In the genomic region with DNA sequence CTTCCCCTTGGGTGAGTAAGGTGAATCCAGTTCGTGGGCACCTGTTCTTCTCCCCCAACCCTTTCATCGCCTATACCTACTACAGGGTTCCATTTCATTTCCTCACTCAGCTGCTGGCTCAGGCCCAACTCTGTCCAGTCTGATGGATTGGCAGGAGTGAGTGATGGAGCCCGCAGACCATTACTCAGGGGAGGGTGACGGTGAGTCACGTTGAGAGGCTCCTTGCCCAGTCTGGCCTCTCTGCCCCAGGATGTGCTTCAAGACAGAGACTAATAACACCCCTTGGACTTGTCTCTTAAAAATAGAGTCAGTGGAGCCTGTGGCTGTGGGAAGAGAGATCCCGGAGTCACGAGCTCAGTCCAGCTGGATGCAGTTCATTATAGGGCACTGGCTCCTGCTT, we compare ENCODE assay signal across 21 mouse cellular contexts. TPM values are rescaled to one million over a fixed set of nuclear protein-coding genes. Genes with fewer than 3 reads are reported as not detected.
DNase-seq lines count a peak whose midpoint lies in the region; ATAC-seq and TF ChIP-seq lines count a peak whose summit lies in the region.
"Had no signal": no experiment of that assay in that cellular context is flagged by ENCODE, and none has a peak within 500 bp of the region (broad histone marks: within the 10 kb centered on the region; RNA-seq: fewer than 3 reads in every experiment).

No protein-coding gene starts in this region.

- no peak for TF ChIP-seq CTCF in hindbrain, postnatal 0 days (IDR thresholded peaks at IDR 0.05; ENCODE audit: low read depth)
- TF ChIP-seq CTCF in Patski (IDR thresholded peaks at IDR 0.05) = no peak

- CTCF ChIA-PET in Patski (lab: Charles Lee) = no interaction called here

- H3K27ac ChIP-seq in hindbrain, embryonic 13.5 days = no peak overlapping the region
- no peak overlapping the region for H3K27ac ChIP-seq in hindbrain, postnatal 0 days
- no peak overlapping the region for H3K27ac ChIP-seq in forebrain, embryonic 15.5 days (replicated peaks)
- H3K27ac ChIP-seq: forebrain, embryonic 10.5 days; heart, embryonic 10.5 days; left cerebral cortex, adult 2 months; macrophage; midbrain, embryonic 15.5 days; neural tube, embryonic 13.5 days; stomach, embryonic 15.5 days had no signal

- no peaks in the 10 kb centered on the region for H3K4me1 ChIP-seq in hindbrain, embryonic 13.5 days (replicated peaks)
- no peaks in the 10 kb centered on the region for H3K4me1 ChIP-seq in hindbrain, postnatal 0 days (ENCODE audit: insufficient read depth, low read length)
- H3K4me1 ChIP-seq in forebrain, embryonic 15.5 days = peaks cover 13% of the 10 kb centered on the region
- H3K4me1 ChIP-seq: heart, embryonic 10.5 days; midbrain, embryonic 15.5 days; neural tube, embryonic 13.5 days; stomach, embryonic 15.5 days had no signal

- H3K36me3 ChIP-seq in hindbrain, embryonic 13.5 days = no peaks in the 10 kb centered on the region
- H3K36me3 ChIP-seq in hindbrain, postnatal 0 days (ENCODE audit: insufficient read depth, low read length) = no peaks in the 10 kb centered on the region
- H3K36me3 ChIP-seq in forebrain, embryonic 15.5 days = no peaks in the 10 kb centered on the region
- H3K36me3 ChIP-seq: forebrain, embryonic 10.5 days; heart, embryonic 10.5 days; midbrain, embryonic 15.5 days; neural tube, embryonic 13.5 days; stomach, embryonic 15.5 days had no signal

- H3K9ac ChIP-seq in hindbrain, embryonic 13.5 days = no peak overlapping the region
- no peak overlapping the region for H3K9ac ChIP-seq in hindbrain, postnatal 0 days (replicated peaks; ENCODE audit: low read length)
- no peak overlapping the region for H3K9ac ChIP-seq in forebrain, embryonic 15.5 days (replicated peaks)
- H3K9ac ChIP-seq: midbrain, embryonic 15.5 days; neural tube, embryonic 13.5 days; stomach, embryonic 15.5 days had no signal

- ATAC-seq in hindbrain, embryonic 13.5 days (ENCODE audit: low FRiP score) = 0 out of 2 replicates have a peak, but pooled peaks have one; percentile 37
- ATAC-seq in hindbrain, postnatal 0 days = no peak
- ATAC-seq in Patski = peak; percentile 78
- ATAC-seq in forebrain, embryonic 15.5 days (replicated peaks) = no peak
- ATAC-seq: midbrain, embryonic 15.5 days had no signal

- POLR2A ChIA-PET in Patski (lab: Charles Lee) = no interaction called here

- DNase-seq in hindbrain, postnatal 0 days (ENCODE audit: low spot score) = no peak
- DNase-seq in 3T3-L1 (ENCODE audit: low read depth, low spot score) = peak; percentile 87
- peak; percentile 88 for DNase-seq in Patski (ENCODE audit: low read depth, low spot score)
- DNase-seq in adrenal gland, postnatal 36 days = peak; percentile 70 to 75
- DNase-seq in thymus, adult 18-20 months = no peak
- DNase-seq: cerebellum, adult 18-20 months; heart, postnatal 4 days; kidney, adult 11 months; layer of hippocampus, adult 9-11 months; liver; right cerebral cortex, adult 18-20 months; right cerebral cortex, postnatal 4 days had no signal

- no peaks in the 10 kb centered on the region for H3K9me3 ChIP-seq in hindbrain, embryonic 13.5 days
- H3K9me3 ChIP-seq in hindbrain, postnatal 0 days (ENCODE audit: low read length) = no peaks in the 10 kb centered on the region
- no peaks in the 10 kb centered on the region for H3K9me3 ChIP-seq in forebrain, embryonic 15.5 days
- H3K9me3 ChIP-seq: forebrain, embryonic 10.5 days; heart, embryonic 10.5 days; midbrain, embryonic 15.5 days; neural tube, embryonic 13.5 days; stomach, embryonic 15.5 days had no signal

- WGBS in hindbrain, embryonic 13.5 days = 77% methylated on average over 7 of the region's 7 CpGs
- WGBS in hindbrain, postnatal 0 days = 76% methylated on average over 7 of the region's 7 CpGs
- 82% methylated on average over 7 of the region's 7 CpGs for WGBS in forebrain, embryonic 15.5 days

- H3K4me2 ChIP-seq in hindbrain, embryonic 13.5 days = no peak overlapping the region
- no peak overlapping the region for H3K4me2 ChIP-seq in hindbrain, postnatal 0 days (ENCODE audit: low read depth, low read length)
- no peak overlapping the region for H3K4me2 ChIP-seq in forebrain, embryonic 15.5 days (replicated peaks)
- H3K4me2 ChIP-seq: midbrain, embryonic 15.5 days; neural tube, embryonic 13.5 days; stomach, embryonic 15.5 days had no signal

- in situ Hi-C loops in Patski (cut with MboI; ENCODE audit: low pct_unique_long_range_greater_than_20kb) = no loop called here

- no peak overlapping the region for H3K4me3 ChIP-seq in hindbrain, embryonic 13.5 days
- no peak overlapping the region for H3K4me3 ChIP-seq in hindbrain, postnatal 0 days (ENCODE audit: low read length)
- H3K4me3 ChIP-seq in forebrain, embryonic 15.5 days = no peak overlapping the region
- H3K4me3 ChIP-seq: forebrain, embryonic 10.5 days; heart, embryonic 10.5 days; left cerebral cortex, adult 2 months; midbrain, embryonic 15.5 days; neural tube, embryonic 13.5 days; stomach, embryonic 15.5 days had no signal

- no peaks in the 10 kb centered on the region for H3K27me3 ChIP-seq in hindbrain, embryonic 13.5 days
- no peaks in the 10 kb centered on the region for H3K27me3 ChIP-seq in hindbrain, postnatal 0 days (ENCODE audit: insufficient read depth, low read length)
- no peaks in the 10 kb centered on the region for H3K27me3 ChIP-seq in Patski
- H3K27me3 ChIP-seq in forebrain, embryonic 15.5 days = no peaks in the 10 kb centered on the region
- H3K27me3 ChIP-seq: midbrain, embryonic 15.5 days; neural tube, embryonic 13.5 days; stomach, embryonic 15.5 days had no signal

RNA-seq across cellular contexts. Expression of gene Atp6v1g1, which starts 14.2 kb away (rescaled TPM):
- 464 and 480 TPM in 2 replicates for polyA plus RNA-seq in hindbrain, embryonic 13.5 days (2015; fragmentation: Nextera tagmentation; extraction: Ambion mirVana)
- total RNA-seq in hindbrain, postnatal 0 days (2014; rRNA removed) = 125 and 136 TPM in 2 replicates
- polyA plus RNA-seq in hindbrain, postnatal 0 days (2015; fragmentation: Nextera tagmentation; extraction: Ambion mirVana) = 357 and 367 TPM in 2 replicates
- 230 TPM for polyA plus RNA-seq in Patski (2021)
- total RNA-seq in adrenal gland, postnatal 36 days (2021) = 100 to 1,000 TPM; 186 to 187 TPM
- 452 and 469 TPM in 2 replicates for polyA plus RNA-seq in forebrain, embryonic 15.5 days (2015; fragmentation: Nextera tagmentation; extraction: Ambion mirVana)

RNA-seq across cellular contexts. Expression of gene Tmem268, which starts 28.2 kb away (rescaled TPM):
- polyA plus RNA-seq in hindbrain, embryonic 13.5 days (2015; fragmentation: Nextera tagmentation; extraction: Ambion mirVana) = 3.0 and 4.4 TPM in 2 replicates
- total RNA-seq in hindbrain, postnatal 0 days (2014; rRNA removed) = 3.2 and 7.9 TPM in 2 replicates
- 3.9 and 4.1 TPM in 2 replicates for polyA plus RNA-seq in hindbrain, postnatal 0 days (2015; fragmentation: Nextera tagmentation; extraction: Ambion mirVana)
- 9.5 TPM for polyA plus RNA-seq in Patski (2021)
- 10 to 100 TPM in 1 of 2 experiments, 1 to 10 TPM in 1; 8.2 to 17.6 TPM for total RNA-seq in adrenal gland, postnatal 36 days (2021)
- polyA plus RNA-seq in forebrain, embryonic 15.5 days (2015; fragmentation: Nextera tagmentation; extraction: Ambion mirVana) = 4.6 and 5.8 TPM in 2 replicates

RNA-seq across cellular contexts. Expression of gene Whrn, which starts 34.6 kb away (rescaled TPM):
- 5.3 and 5.6 TPM in 2 replicates for polyA plus RNA-seq in hindbrain, embryonic 13.5 days (2015; fragmentation: Nextera tagmentation; extraction: Ambion mirVana)
- total RNA-seq in hindbrain, postnatal 0 days (2014; rRNA removed) = 26.4 and 34.6 TPM in 2 replicates
- 4.7 TPM in 2 replicates for polyA plus RNA-seq in hindbrain, postnatal 0 days (2015; fragmentation: Nextera tagmentation; extraction: Ambion mirVana)
- 31.0 TPM for polyA plus RNA-seq in Patski (2021)
- 10 to 100 TPM; 33.5 to 59.9 TPM for total RNA-seq in adrenal gland, postnatal 36 days (2021)
- polyA plus RNA-seq in forebrain, embryonic 15.5 days (2015; fragmentation: Nextera tagmentation; extraction: Ambion mirVana) = 6.4 and 7.7 TPM in 2 replicates

Comparison
In these comparisons a context has a peak if more than half of its experiments do, and no peak if none do; other contexts are left out.
1. ATAC-seq: peak in hindbrain, embryonic 13.5 days (single experiment) and Patski (single experiment); none in hindbrain, postnatal 0 days (single experiment) and forebrain, embryonic 15.5 days (single experiment).
2. DNase-seq: peak in 3T3-L1 (single experiment), Patski (single experiment) and adrenal gland, postnatal 36 days (2 of 2); none in hindbrain, postnatal 0 days (single experiment) and thymus, adult 18-20 months (0 of 2).